Mouse (Mus musculus) hindbrain, embryonic 14.5 days (tissue): Measurements from ENCODE around the gene Mettl7a2. TPM values are rescaled to one million over a fixed set of nuclear protein-coding genes. Genes with fewer than 3 reads are reported as not detected.

Experiments
- ATAC-seq: fragments of 200-750 bp; cut with Nextera tagmentation; 2 replicates; pipeline ENCODE4 v1.8.0; 2017; ENCODE audit warnings: moderate number of reproducible peaks, mild to moderate bottlenecking, moderate TSS enrichment, moderate library complexity; ENCODE audit not compliant: low FRiP score
- DNase-seq: peaks from one replicate; pipeline ENCODE4 v3.0.0-alpha.2; 2015; ENCODE audit warnings: low spot score
- H3K27ac ChIP-seq: fragments of 300-500 bp; sonication (generic); 2 replicates; pipeline ENCODE4 v1.5.1; 2014; ENCODE audit warnings: mild to moderate bottlenecking, moderate library complexity
- H3K27me3 ChIP-seq: fragments of 300-500 bp; sonication (generic); 2 replicates; pipeline ENCODE4 v1.6.1; 2014; ENCODE audit warnings: mild to moderate bottlenecking, low read length, mixed read lengths; ENCODE audit not compliant: control insufficient read depth, insufficient read depth
- H3K36me3 ChIP-seq: fragments of 300-500 bp; sonication (generic); replicated peaks from 2 replicates; pipeline ENCODE4 v1.6.1; 2014; ENCODE audit not compliant: control insufficient read depth, insufficient read depth
- H3K4me1 ChIP-seq: fragments of 300-500 bp; sonication (generic); replicated peaks from 2 replicates; pipeline ENCODE4 v1.6.1; 2014; ENCODE audit warnings: antibody characterized with exemption, low read length, mixed read lengths; ENCODE audit not compliant: control insufficient read depth, insufficient read depth
- H3K4me2 ChIP-seq: fragments of 300-500 bp; sonication (generic); replicated peaks from 2 replicates; pipeline ENCODE4 v1.6.1; 2014; ENCODE audit warnings: mild to moderate bottlenecking, moderate library complexity
- H3K4me3 ChIP-seq: fragments of 300-500 bp; sonication (generic); replicated peaks from 2 replicates; pipeline ENCODE4 v1.5.1; 2014; ENCODE audit warnings: mild to moderate bottlenecking, low read length
- H3K9ac ChIP-seq: fragments of 300-500 bp; sonication (generic); 2 replicates; pipeline ENCODE4 v1.6.1; 2014
- H3K9me3 ChIP-seq: fragments of 300-500 bp; sonication (generic); 2 replicates; pipeline ENCODE4 v1.6.1; 2016; ENCODE audit warnings: low read length; ENCODE audit not compliant: control insufficient read depth
- WGBS: fragments of 180-500 bp; shearing (Covaris S2); extraction: QIAGEN DNeasy Blood & Tissue Kit; methylation state at CpG from one replicate; pipeline ENCODE4 v1.1.7; 2014; 5-methylcytosine and 5-hydroxymethylcytosine counted together
- polyA plus RNA-seq: library from polyadenylated mRNA; unstranded; fragments of >200 nt; fragmentation: Nextera tagmentation; extraction: Ambion mirVana; gene quantifications from 2 replicates; pipeline ENCODE4 v1.2.1, GENCODE M21; 2014

The Mettl7a2 gene
- polyA plus RNA-seq, 1 experiment from 2014 or later: not detected

DNA sequence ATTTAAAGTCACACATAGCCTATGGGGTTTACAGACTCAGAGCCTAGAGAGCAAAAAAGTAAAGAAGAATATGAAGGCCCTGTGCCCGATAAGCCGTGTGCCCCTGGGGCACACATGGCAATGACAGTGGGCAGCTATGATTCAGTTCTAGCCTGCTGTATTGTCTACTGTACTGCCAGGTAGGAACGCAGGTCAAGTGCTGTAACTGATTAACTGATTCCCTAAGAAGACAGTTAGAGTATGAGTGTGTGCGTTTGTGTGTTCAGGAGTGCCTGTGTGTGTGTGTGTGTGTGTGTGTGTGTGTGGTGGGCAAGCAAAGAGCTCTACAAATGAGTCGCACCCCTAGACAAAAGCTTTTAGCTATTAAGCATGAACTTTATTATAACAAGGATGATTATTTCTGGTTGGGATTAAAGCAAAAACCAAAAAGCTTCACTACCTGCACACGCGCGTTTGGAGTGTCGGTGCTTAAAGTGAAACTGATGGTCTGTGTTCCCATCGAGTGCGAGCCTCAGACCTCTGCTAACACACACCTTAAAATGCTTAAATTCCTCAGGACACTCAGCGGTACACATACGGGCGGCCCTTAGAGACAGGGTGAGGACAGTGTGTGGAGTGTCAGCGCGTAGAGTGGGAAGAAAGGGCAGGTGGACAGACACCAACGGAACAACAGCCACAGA, 34.7 kb downstream of the Mettl7a2 start:
- WGBS: 97% methylated on average over 17 of the region's 17 CpGs
- ATAC-seq (no peak), DNase-seq (no peak)
- Histone ChIP-seq H3K27ac (no peak overlapping the region), H3K9ac (no peak overlapping the region), H3K4me3 (no peak overlapping the region), H3K36me3 (no peaks in the 10 kb centered on the region), H3K4me2 (no peak overlapping the region), H3K4me1 (no peaks in the 10 kb centered on the region), H3K9me3 (no peaks in the 10 kb centered on the region), H3K27me3 (no peaks in the 10 kb centered on the region)

DNA sequence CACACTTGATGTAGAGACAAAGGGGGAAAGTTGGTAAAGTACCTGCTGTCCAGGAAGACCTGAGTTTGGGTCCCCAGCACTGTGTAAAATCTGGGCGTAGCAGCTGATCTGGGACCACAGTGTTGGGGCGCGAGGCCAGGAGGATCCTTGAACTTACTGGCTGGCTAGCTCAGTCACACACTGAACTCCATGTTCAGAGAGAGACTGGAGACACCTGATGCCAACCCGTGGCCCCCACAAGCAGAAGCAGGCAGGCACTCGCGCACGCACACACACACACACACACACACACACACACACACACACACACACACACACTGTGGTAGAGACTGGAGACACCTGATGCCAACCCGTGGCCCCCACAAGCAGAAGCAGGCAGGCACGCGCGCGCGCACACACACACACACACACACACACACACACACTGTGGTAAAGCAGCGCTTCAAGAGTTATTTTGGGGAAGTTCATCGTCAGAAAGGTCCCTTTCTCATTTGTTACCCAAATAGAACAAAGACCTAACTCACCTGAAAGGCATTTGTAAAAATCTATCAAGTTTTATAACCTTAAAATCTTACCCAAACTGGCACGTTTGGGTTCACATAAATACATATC, 35.3 kb downstream of the Mettl7a2 start:
- DNase-seq (no peak), ATAC-seq (no peak)
- Histone ChIP-seq H3K4me2 (no peak overlapping the region), H3K4me1 (no peaks in the 10 kb centered on the region), H3K9me3 (no peaks in the 10 kb centered on the region), H3K36me3 (peaks cover 5% of the 10 kb centered on the region), H3K9ac (no peak overlapping the region), H3K27ac (no peak overlapping the region), H3K27me3 (no peaks in the 10 kb centered on the region), H3K4me3 (no peak overlapping the region)
- 96% methylated on average over 14 of the region's 16 CpGs for WGBS

DNA sequence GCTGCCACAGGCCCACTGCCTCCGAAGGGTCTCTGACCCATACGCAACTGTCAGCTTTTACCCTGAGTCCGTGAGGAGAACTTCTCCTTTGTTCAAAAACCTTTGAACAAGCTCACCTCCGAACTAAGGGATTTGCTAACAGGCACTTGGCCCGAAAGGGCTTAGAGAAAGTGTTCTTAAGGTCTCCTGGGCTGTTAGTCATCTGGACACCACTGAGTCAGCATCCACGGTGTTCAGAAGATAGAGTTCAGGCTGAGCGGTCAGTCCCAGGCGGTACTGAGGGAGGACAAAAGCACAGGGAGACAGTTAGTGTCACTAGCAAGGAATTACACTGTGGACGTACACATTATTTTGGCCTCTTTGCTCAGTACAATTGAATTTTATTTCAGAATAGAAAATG, 35.9 kb downstream of the Mettl7a2 start:
- no peaks in the 10 kb centered on the region for H3K4me1 ChIP-seq
- ATAC-seq (no peak), DNase-seq (no peak)
- no peaks in the 10 kb centered on the region for H3K9me3 ChIP-seq
- H3K36me3 ChIP-seq: peaks cover 10% of the 10 kb centered on the region
- H3K27ac ChIP-seq: no peak overlapping the region
- H3K4me2 ChIP-seq: no peak overlapping the region
- no peaks in the 10 kb centered on the region for H3K27me3 ChIP-seq
- WGBS: 67% methylated on average over 9 of the region's 9 CpGs
- H3K4me3 ChIP-seq: no peak overlapping the region
- H3K9ac ChIP-seq: no peak overlapping the region

DNA sequence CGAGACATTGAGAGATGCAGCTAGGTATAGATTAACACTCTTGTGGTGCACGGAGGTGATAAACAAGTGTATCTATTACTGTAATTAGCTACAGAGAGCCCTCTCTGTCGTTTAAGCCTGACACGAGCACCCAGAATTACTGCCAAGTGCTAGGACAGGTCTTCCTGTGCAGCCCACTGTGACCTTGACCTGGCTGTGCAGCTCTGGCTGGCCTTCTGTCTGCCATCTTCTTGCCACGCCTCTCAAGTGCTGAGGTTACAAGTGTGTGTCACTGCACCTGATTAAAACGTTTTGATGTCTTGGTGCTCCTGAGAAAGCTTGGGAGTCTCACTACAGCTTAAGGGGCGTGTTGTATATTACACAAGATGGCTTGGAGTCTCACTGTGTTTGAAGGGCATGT, 38.1 kb downstream of the Mettl7a2 start:
- 85% methylated on average over 7 of the region's 7 CpGs for WGBS
- H3K4me2 ChIP-seq: no peak overlapping the region
- no peak overlapping the region for H3K4me3 ChIP-seq
- H3K27me3 ChIP-seq: no peaks in the 10 kb centered on the region
- H3K4me1 ChIP-seq: no peaks in the 10 kb centered on the region
- no peak overlapping the region for H3K27ac ChIP-seq
- H3K9ac ChIP-seq: no peak overlapping the region
- H3K36me3 ChIP-seq: peaks cover 32% of the 10 kb centered on the region
- ATAC-seq (no peak), DNase-seq (no peak)
- no peaks in the 10 kb centered on the region for H3K9me3 ChIP-seq

DNA sequence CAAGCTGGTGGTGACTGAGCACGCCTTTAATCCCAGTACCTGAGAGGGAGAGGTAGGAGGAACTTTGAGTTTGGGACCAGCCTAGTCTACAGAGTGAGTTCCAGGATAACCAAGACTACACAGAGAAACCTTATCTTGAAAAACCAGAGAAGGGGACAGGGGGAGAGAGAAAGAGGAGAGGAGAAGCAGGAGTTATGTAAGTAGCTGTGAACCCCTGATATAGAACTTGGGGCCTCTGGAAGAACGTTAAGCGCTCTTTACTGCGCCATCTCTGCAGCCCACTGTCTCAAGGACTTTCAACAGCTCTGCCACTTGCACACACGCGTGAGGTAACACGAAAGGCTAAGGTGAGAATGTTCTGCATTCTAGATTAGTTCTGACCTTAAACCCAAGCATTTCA, 38.6 kb downstream of the Mettl7a2 start:
- H3K4me2 ChIP-seq: no peak overlapping the region
- peaks cover 37% of the 10 kb centered on the region for H3K36me3 ChIP-seq
- DNase-seq (no peak), ATAC-seq (no peak)
- H3K4me3 ChIP-seq: no peak overlapping the region
- H3K9ac ChIP-seq: no peak overlapping the region
- 98% methylated on average over 7 of the region's 7 CpGs for WGBS
- H3K27me3 ChIP-seq: no peaks in the 10 kb centered on the region
- no peak overlapping the region for H3K27ac ChIP-seq
- no peaks in the 10 kb centered on the region for H3K9me3 ChIP-seq
- H3K4me1 ChIP-seq: no peaks in the 10 kb centered on the region

DNA sequence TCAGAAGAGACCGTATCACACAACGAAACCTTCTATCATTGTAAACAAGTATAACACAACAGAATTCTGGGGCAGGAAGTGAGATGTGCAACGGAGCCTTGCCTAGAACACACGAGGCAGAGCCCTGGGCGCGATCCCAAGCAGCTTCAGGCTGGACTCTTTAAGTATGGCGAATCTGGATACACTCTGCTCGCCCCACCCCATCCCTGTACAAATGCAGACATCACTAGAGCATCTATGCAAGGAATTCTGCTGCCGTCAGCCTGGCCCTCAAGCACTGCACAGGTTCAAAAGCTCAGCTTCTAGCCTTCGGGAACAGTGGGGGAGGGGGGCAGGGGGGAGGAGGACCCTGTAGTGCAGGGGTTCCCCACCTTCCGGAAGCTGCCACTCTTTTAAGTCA, 40.0 kb downstream of the Mettl7a2 start:
- H3K9ac ChIP-seq: no peak overlapping the region
- peaks cover 52% of the 10 kb centered on the region for H3K36me3 ChIP-seq
- no peaks in the 10 kb centered on the region for H3K27me3 ChIP-seq
- H3K4me2 ChIP-seq: no peak overlapping the region
- 87% methylated on average over 11 of the region's 11 CpGs for WGBS
- H3K9me3 ChIP-seq: no peaks in the 10 kb centered on the region
- ATAC-seq: no peak
- H3K4me3 ChIP-seq: no peak overlapping the region
- no peaks in the 10 kb centered on the region for H3K4me1 ChIP-seq
- DNase-seq: no peak
- H3K27ac ChIP-seq: no peak overlapping the region

DNA sequence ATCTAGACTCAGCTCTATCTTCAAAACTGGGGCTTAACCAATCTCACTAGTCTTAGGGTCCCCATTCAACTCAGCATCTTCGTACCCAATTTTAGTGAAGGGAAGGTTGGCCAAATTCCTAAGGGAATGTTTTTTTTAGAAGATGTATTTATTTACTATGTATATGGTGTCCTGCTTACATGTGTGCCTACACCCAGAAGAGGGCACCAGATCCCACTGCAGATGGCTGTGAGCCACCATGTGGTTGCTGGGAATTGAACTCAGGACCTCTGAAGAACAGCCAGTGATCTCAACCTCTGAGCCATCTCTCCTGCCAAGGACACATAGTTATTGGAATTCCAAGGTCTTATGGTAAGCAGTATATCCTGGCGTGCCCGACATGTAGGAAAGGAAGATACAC, 42.6 kb downstream of the Mettl7a2 start:
- DNase-seq (no peak), ATAC-seq (no peak)
- Histone ChIP-seq H3K27me3 (no peaks in the 10 kb centered on the region), H3K4me3 (no peak overlapping the region), H3K36me3 (peaks cover 77% of the 10 kb centered on the region), H3K4me2 (no peak overlapping the region), H3K4me1 (no peaks in the 10 kb centered on the region), H3K27ac (no peak overlapping the region), H3K9ac (no peak overlapping the region), H3K9me3 (no peaks in the 10 kb centered on the region)
- 97% methylated on average over 3 of the region's 3 CpGs for WGBS

DNA sequence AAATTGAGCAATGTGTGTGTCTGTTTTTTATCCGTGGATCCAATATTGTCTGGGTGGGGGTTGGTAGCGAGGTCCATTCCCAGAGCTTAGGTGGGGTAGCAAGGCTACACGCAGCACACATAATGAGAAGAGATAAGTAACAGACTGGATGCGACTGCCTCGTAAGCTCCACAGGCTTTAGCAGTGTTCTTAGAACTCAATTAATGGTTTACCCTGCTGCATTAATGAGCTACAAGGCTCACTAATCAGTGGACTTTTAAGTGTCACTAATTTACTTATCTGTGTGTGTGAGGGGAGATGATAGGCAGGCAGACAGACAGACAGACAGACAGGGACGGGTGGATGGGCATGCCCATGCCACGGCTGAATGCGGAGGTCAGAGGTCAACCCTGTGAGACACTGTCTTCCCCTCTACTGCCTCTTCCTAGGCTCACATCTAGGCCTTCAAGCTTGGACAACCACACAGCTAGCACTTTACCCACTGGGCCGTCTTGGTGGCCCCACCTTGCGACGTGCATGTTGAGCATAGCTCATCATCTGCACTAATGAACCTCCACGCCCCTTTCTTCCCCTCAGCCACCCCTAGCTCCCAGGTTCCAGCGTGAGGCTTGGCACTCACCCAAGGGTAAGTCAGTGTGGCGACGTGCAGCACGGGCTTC, 47.7 kb downstream of the Mettl7a2 start:
- Histone ChIP-seq H3K27ac (no peak overlapping the region), H3K4me1 (no peaks in the 10 kb centered on the region), H3K9ac (no peak overlapping the region), H3K36me3 (peaks cover 99% of the 10 kb centered on the region), H3K4me2 (no peak overlapping the region), H3K9me3 (no peaks in the 10 kb centered on the region), H3K27me3 (no peaks in the 10 kb centered on the region), H3K4me3 (no peak overlapping the region)
- no peak for ATAC-seq
- 89% methylated on average over 16 of the region's 16 CpGs for WGBS
- no peak for DNase-seq

DNA sequence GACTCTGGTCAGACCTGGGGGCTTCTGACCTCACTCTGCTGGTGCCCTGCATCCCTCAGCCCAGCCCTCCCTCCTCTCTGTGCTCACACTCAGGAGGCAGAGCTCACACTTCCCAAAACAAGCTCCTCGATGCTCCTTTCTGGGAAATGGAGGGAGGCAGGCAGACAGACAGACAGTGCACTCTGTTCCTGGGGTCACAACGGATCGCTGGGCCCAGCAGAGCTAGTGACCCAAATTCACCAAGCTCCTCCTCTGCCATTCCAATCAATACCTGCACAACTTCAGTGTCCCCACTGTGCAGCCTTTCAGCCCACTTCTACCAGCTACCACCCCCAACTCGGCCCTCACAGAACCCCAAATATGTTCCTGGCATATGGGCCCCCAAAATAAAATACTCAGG, 48.8 kb downstream of the Mettl7a2 start:
- WGBS: 78% methylated on average over 4 of the region's 4 CpGs

More for the DNA sequence above, 48.8 kb downstream of the Mettl7a2 start:
- H3K9me3 ChIP-seq: no peaks in the 10 kb centered on the region
- DNase-seq: no peak
- no peak overlapping the region for H3K4me3 ChIP-seq
- no peak overlapping the region for H3K9ac ChIP-seq
- no peak overlapping the region for H3K4me2 ChIP-seq
- ATAC-seq: no peak
- no peak overlapping the region for H3K27ac ChIP-seq
- peaks cover 95% of the 10 kb centered on the region for H3K36me3 ChIP-seq
- H3K4me1 ChIP-seq: no peaks in the 10 kb centered on the region
- no peaks in the 10 kb centered on the region for H3K27me3 ChIP-seq
